Mouse (Mus musculus) lung, adult 2 months (tissue): ENCODE data around the gene Gdap1l1.

Source experiments
- CTCF ChIP-seq: fragments of 200-500 bp; IDR thresholded peaks from 2 replicates; pipeline ENCODE4 v1.5.1; 2011; ENCODE audit warnings: mild to moderate bottlenecking, low read length, control low read depth; ENCODE audit not compliant: insufficient read depth
- POLR2A ChIP-seq: fragments of 200-500 bp; IDR thresholded peaks from 2 replicates; pipeline ENCODE4 v1.6.1; 2011; ENCODE audit warnings: low read depth, mild to moderate bottlenecking, control low read depth, low read length, borderline replicate concordance; ENCODE audit errors: extremely low read depth

DNA sequence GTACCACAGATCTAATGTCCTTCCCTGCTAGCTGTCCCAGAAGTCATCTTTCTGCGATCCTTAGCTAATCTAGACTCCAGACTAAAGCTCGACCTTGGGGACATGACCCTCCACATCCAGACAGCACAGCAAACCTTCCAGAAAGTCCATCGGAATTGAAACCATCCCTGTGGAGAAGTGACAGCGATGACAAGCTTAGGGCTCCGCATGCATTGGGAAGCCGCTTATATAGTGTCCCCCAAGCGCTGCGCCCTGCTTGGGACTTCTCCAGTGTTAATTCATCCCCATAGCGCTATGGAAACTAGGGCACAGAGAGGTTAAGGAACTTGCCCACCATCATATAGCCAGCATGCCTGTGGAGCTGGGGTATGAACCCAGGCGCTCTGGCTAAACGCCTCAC lies 24.5 kb downstream of the Gdap1l1 start:
- no peak for TF ChIP-seq CTCF
- TF ChIP-seq POLR2A: no peak
